In genomic region chr11:31427374-31427773, GRCm38 (mm10) we compare ENCODE assay signal across 22 mouse cellular contexts. TPM values are rescaled to one million over a fixed set of nuclear protein-coding genes. Genes with fewer than 3 reads are reported as not detected.
A peak's percentile ranks its signal among the peaks of the same experiment; 100 is the strongest.
DNase-seq lines count a peak whose midpoint lies in the region; ATAC-seq and TF ChIP-seq lines count a peak whose summit lies in the region.
"Had no signal": no experiment of that assay in that cellular context is flagged by ENCODE, and none has a peak within 500 bp of the region (broad histone marks: within the 10 kb centered on the region; RNA-seq: fewer than 3 reads in every experiment).

No protein-coding gene starts in this region.

- no peaks in the 10 kb centered on the region for H3K27me3 ChIP-seq in kidney, postnatal 0 days (ENCODE audit: insufficient read depth, low read length)
- H3K27me3 ChIP-seq in stomach, embryonic 16.5 days (ENCODE audit: control insufficient read depth, insufficient read depth, low read length): no peaks in the 10 kb centered on the region
- H3K27me3 ChIP-seq in stomach, postnatal 0 days (ENCODE audit: control insufficient read depth, insufficient read depth, low read length): no peaks in the 10 kb centered on the region
- H3K27me3 ChIP-seq in forebrain, embryonic 11.5 days (ENCODE audit: control insufficient read depth, insufficient read depth, low read length): no peaks in the 10 kb centered on the region
- H3K27me3 ChIP-seq: embryonic facial prominence, embryonic 13.5 days; embryonic facial prominence, embryonic 15.5 days; forebrain, embryonic 13.5 days; forebrain, embryonic 15.5 days had no signal

- no peak for TF ChIP-seq EP300 in stomach, postnatal 0 days (optimal IDR thresholded peaks at IDR 0.05)

- no peaks in the 10 kb centered on the region for H3K9me3 ChIP-seq in kidney, postnatal 0 days (replicated peaks; ENCODE audit: low read length)
- H3K9me3 ChIP-seq in stomach, embryonic 16.5 days (replicated peaks; ENCODE audit: control insufficient read depth, low read length): no peaks in the 10 kb centered on the region; the same call in 1 of the 2 replicates
- no peaks in the 10 kb centered on the region for H3K9me3 ChIP-seq in stomach, postnatal 0 days (ENCODE audit: control insufficient read depth, low read length)
- H3K9me3 ChIP-seq in forebrain, embryonic 11.5 days (ENCODE audit: control insufficient read depth, low read length): no peaks in the 10 kb centered on the region
- H3K9me3 ChIP-seq: embryonic facial prominence, embryonic 13.5 days; embryonic facial prominence, embryonic 15.5 days; forebrain, embryonic 10.5 days; forebrain, embryonic 15.5 days had no signal

- no peak overlapping the region for H3K4me3 ChIP-seq in kidney, postnatal 0 days (replicated peaks; ENCODE audit: low read depth, low read length)
- no peak overlapping the region for H3K4me3 ChIP-seq in stomach, embryonic 16.5 days (replicated peaks; ENCODE audit: low read length)
- H3K4me3 ChIP-seq in stomach, postnatal 0 days (ENCODE audit: low read depth, low read length): no peak overlapping the region
- no peak overlapping the region for H3K4me3 ChIP-seq in forebrain, embryonic 11.5 days (ENCODE audit: low read depth, low read length)
- H3K4me3 ChIP-seq: embryonic facial prominence, embryonic 13.5 days; embryonic facial prominence, embryonic 15.5 days; erythroblast, embryonic 14.5 days; forebrain, embryonic 10.5 days; forebrain, embryonic 13.5 days; forebrain, embryonic 15.5 days had no signal

- no peak overlapping the region for H3K4me2 ChIP-seq in kidney, postnatal 0 days (ENCODE audit: low read length)
- H3K4me2 ChIP-seq in stomach, embryonic 16.5 days (ENCODE audit: low read depth, low read length): no peak overlapping the region
- no peak overlapping the region for H3K4me2 ChIP-seq in stomach, postnatal 0 days (replicated peaks; ENCODE audit: low read depth)
- no peak overlapping the region for H3K4me2 ChIP-seq in forebrain, embryonic 11.5 days (ENCODE audit: low read depth, low read length, severe bottlenecking)
- H3K4me2 ChIP-seq: embryonic facial prominence, embryonic 13.5 days; embryonic facial prominence, embryonic 15.5 days; forebrain, embryonic 13.5 days; forebrain, embryonic 15.5 days had no signal

- no peak overlapping the region for H3K9ac ChIP-seq in kidney, postnatal 0 days (ENCODE audit: low read depth, low read length)
- no peak overlapping the region for H3K9ac ChIP-seq in stomach, embryonic 16.5 days (ENCODE audit: low read length)
- H3K9ac ChIP-seq in stomach, postnatal 0 days (ENCODE audit: low read length): no peak overlapping the region
- no peak overlapping the region for H3K9ac ChIP-seq in forebrain, embryonic 11.5 days (ENCODE audit: low read length)
- H3K9ac ChIP-seq: embryonic facial prominence, embryonic 13.5 days; embryonic facial prominence, embryonic 15.5 days; forebrain, embryonic 13.5 days; forebrain, embryonic 15.5 days; forebrain, postnatal 0 days had no signal

- no peak for ATAC-seq in kidney, postnatal 0 days (replicated peaks; ENCODE audit: low FRiP score, low read depth)
- 0 out of 2 replicates have a peak, but pooled peaks have one; percentile 3 for ATAC-seq in stomach, embryonic 16.5 days (ENCODE audit: insufficient read depth, low FRiP score)
- ATAC-seq in stomach, postnatal 0 days (ENCODE audit: low FRiP score, low TSS enrichment): no peak
- no peak for ATAC-seq in forebrain, embryonic 11.5 days (replicated peaks; ENCODE audit: low FRiP score)
- ATAC-seq: forebrain, embryonic 13.5 days; forebrain, embryonic 15.5 days; forebrain, postnatal 0 days had no signal

- no peaks in the 10 kb centered on the region for H3K4me1 ChIP-seq in kidney, postnatal 0 days (replicated peaks; ENCODE audit: insufficient read depth, low read length)
- no peaks in the 10 kb centered on the region for H3K4me1 ChIP-seq in stomach, embryonic 16.5 days (ENCODE audit: control insufficient read depth, insufficient read depth, low read length)
- no peaks in the 10 kb centered on the region for H3K4me1 ChIP-seq in stomach, postnatal 0 days (replicated peaks; ENCODE audit: control insufficient read depth, insufficient read depth)
- H3K4me1 ChIP-seq in forebrain, embryonic 11.5 days (replicated peaks; ENCODE audit: control insufficient read depth, insufficient read depth, low read length): no peaks in the 10 kb centered on the region
- H3K4me1 ChIP-seq: embryonic facial prominence, embryonic 13.5 days; embryonic facial prominence, embryonic 15.5 days; forebrain, embryonic 10.5 days; forebrain, embryonic 13.5 days; forebrain, embryonic 15.5 days had no signal

- TF ChIP-seq CTCF in kidney, postnatal 0 days (IDR thresholded peaks at IDR 0.05; ENCODE audit: low read depth): no peak
- no peak for TF ChIP-seq CTCF in stomach, postnatal 0 days (IDR thresholded peaks at IDR 0.05; ENCODE audit: low read depth)

- WGBS in kidney, postnatal 0 days: 79% methylated on average over 2 of the region's 2 CpGs
- WGBS in stomach, embryonic 16.5 days: 69% methylated on average over 2 of the region's 2 CpGs
- WGBS in stomach, postnatal 0 days: 52% methylated on average over 2 of the region's 2 CpGs
- WGBS in forebrain, embryonic 11.5 days: 91% methylated on average over 2 of the region's 2 CpGs

- DNase-seq in kidney, postnatal 0 days (ENCODE audit: low spot score): peak; percentile 22
- DNase-seq in kidney, adult 11 months: no peak
- no peak for DNase-seq in stomach, postnatal 0 days (ENCODE audit: low spot score)
- DNase-seq in forebrain, embryonic 11.5 days (ENCODE audit: low spot score): no peak
- DNase-seq: adrenal gland, adult 2 months; adrenal gland, postnatal 10 days; adrenal gland, postnatal 25 days; cerebellum, adult 11 months; cerebellum, adult 18-20 months; cerebellum, adult 8-10 months; cerebellum, adult 9-11 months; cerebellum, postnatal 14 days; cerebellum, postnatal 36 days; embryo, embryonic 11 days; forebrain, postnatal 0 days had no signal

- no peaks in the 10 kb centered on the region for H3K36me3 ChIP-seq in kidney, postnatal 0 days (ENCODE audit: insufficient read depth, low read length)
- no peaks in the 10 kb centered on the region for H3K36me3 ChIP-seq in stomach, embryonic 16.5 days (ENCODE audit: control insufficient read depth, insufficient read depth, low read length)
- no peaks in the 10 kb centered on the region for H3K36me3 ChIP-seq in stomach, postnatal 0 days (ENCODE audit: control insufficient read depth, insufficient read depth, low read length)
- H3K36me3 ChIP-seq in forebrain, embryonic 11.5 days (ENCODE audit: control insufficient read depth, insufficient read depth, low read length): no peaks in the 10 kb centered on the region
- H3K36me3 ChIP-seq: embryonic facial prominence, embryonic 13.5 days; embryonic facial prominence, embryonic 15.5 days; forebrain, embryonic 10.5 days; forebrain, embryonic 15.5 days had no signal

- no peak overlapping the region for H3K27ac ChIP-seq in kidney, postnatal 0 days
- no peak overlapping the region for H3K27ac ChIP-seq in stomach, embryonic 16.5 days (ENCODE audit: low read length)
- H3K27ac ChIP-seq in stomach, postnatal 0 days (replicated peaks): no peak overlapping the region
- no peak overlapping the region for H3K27ac ChIP-seq in forebrain, embryonic 11.5 days (ENCODE audit: low read depth, low read length)
- H3K27ac ChIP-seq: embryonic facial prominence, embryonic 13.5 days; embryonic facial prominence, embryonic 15.5 days; forebrain, embryonic 10.5 days; forebrain, embryonic 13.5 days; forebrain, embryonic 15.5 days had no signal

RNA-seq across cellular contexts. Expression of gene Stc2, which starts 57.5 kb away (rescaled TPM):
- 2.6 and 2.9 TPM in 2 replicates for polyA plus RNA-seq in kidney, postnatal 0 days (2015; fragmentation: Nextera tagmentation; extraction: Ambion mirVana)
- 5.6 and 6.4 TPM in 2 replicates for polyA plus RNA-seq in stomach, embryonic 16.5 days (2015; fragmentation: Nextera tagmentation; extraction: Ambion mirVana)
- 4.3 and 4.5 TPM in 2 replicates for polyA plus RNA-seq in stomach, postnatal 0 days (2015; fragmentation: Nextera tagmentation; extraction: Ambion mirVana)
- 1.7 and 2.5 TPM in 2 replicates for polyA plus RNA-seq in forebrain, embryonic 11.5 days (2014; fragmentation: Nextera tagmentation; extraction: Ambion mirVana)
- polyA plus RNA-seq: erythroblast, embryonic 14.5 days had no signal
